Mouse (Mus musculus) liver, embryonic 13.5 days (tissue): ENCODE measurements around the gene Cfap100. TPM values are rescaled to one million over a fixed set of nuclear protein-coding genes. Genes with fewer than 3 reads are reported as not detected.
A peak's percentile ranks its signal among the peaks of the same experiment; 100 is the strongest.

Experiments
- ATAC-seq: fragments of 200-750 bp; cut with Nextera tagmentation; 2 replicates; pipeline ENCODE4 v1.8.0; 2017; ENCODE audit warnings: low read depth, mild to moderate bottlenecking, moderate number of reproducible peaks, moderate library complexity
- DNase-seq: peaks from one replicate; pipeline ENCODE4 v3.0.0; 2022
- H3K27ac ChIP-seq: fragments of 300-500 bp; sonication (generic); 2 replicates; pipeline ENCODE4 v1.5.1; 2015; ENCODE audit warnings: moderate library complexity, mild to moderate bottlenecking, inconsistent platforms
- H3K27me3 ChIP-seq: fragments of 300-500 bp; sonication (generic); 2 replicates; pipeline ENCODE4 v1.6.1; 2015; ENCODE audit warnings: mild to moderate bottlenecking, inconsistent platforms
- H3K36me3 ChIP-seq: fragments of 300-500 bp; sonication (generic); 2 replicates; pipeline ENCODE4 v1.6.1; 2015; ENCODE audit warnings: mild to moderate bottlenecking, inconsistent platforms
- H3K4me1 ChIP-seq: fragments of 300-500 bp; sonication (generic); replicated peaks from 2 replicates; pipeline ENCODE4 v1.6.1; 2015; ENCODE audit warnings: inconsistent platforms
- H3K4me2 ChIP-seq: fragments of 300-500 bp; sonication (generic); 2 replicates; pipeline ENCODE4 v1.6.1; 2015; ENCODE audit warnings: inconsistent platforms, mild to moderate bottlenecking, moderate library complexity
- H3K4me3 ChIP-seq: fragments of 300-500 bp; sonication (generic); replicated peaks from 2 replicates; pipeline ENCODE4 v1.5.1; 2015; ENCODE audit warnings: mild to moderate bottlenecking, inconsistent platforms
- H3K9ac ChIP-seq: fragments of 300-500 bp; sonication (generic); 2 replicates; pipeline ENCODE4 v1.6.1; 2015; ENCODE audit warnings: mild to moderate bottlenecking, inconsistent platforms
- H3K9me3 ChIP-seq: fragments of 300-500 bp; sonication (generic); replicated peaks from 2 replicates; pipeline ENCODE4 v1.6.1; 2016; ENCODE audit warnings: inconsistent platforms
- WGBS: fragments of 180-500 bp; shearing (Covaris S2); methylation state at CpG from one replicate; pipeline ENCODE4 v1.1.7; 2015; ENCODE audit not compliant: insufficient replicate concordance; 5-methylcytosine and 5-hydroxymethylcytosine counted together
- polyA plus RNA-seq: library from polyadenylated mRNA; unstranded; fragments of >200 nt; fragmentation: Nextera tagmentation; extraction: Ambion mirVana; gene quantifications from 2 replicates; pipeline ENCODE4 v1.2.1, GENCODE M21; 2015

The Cfap100 gene
- polyA plus RNA-seq, 1 experiment from 2014 or later: not detected

- WGBS: 58% methylated on average over 5 of the region's 5 CpGs
- H3K9ac ChIP-seq: no peak overlapping the region
- H3K9me3 ChIP-seq: no peaks in the 10 kb centered on the region
- H3K4me2 ChIP-seq: no peak overlapping the region
- H3K27me3 ChIP-seq: no peaks in the 10 kb centered on the region
- no peak overlapping the region for H3K4me3 ChIP-seq
- DNase-seq (no peak), ATAC-seq (no peak)
- no peaks in the 10 kb centered on the region for H3K4me1 ChIP-seq
- H3K27ac ChIP-seq: no peak overlapping the region
- H3K36me3 ChIP-seq: no peaks in the 10 kb centered on the region
Measured at GRCm38 (mm10) chr6:90453751-90454150, 25.2 kb upstream of the Cfap100 start.

DNA sequence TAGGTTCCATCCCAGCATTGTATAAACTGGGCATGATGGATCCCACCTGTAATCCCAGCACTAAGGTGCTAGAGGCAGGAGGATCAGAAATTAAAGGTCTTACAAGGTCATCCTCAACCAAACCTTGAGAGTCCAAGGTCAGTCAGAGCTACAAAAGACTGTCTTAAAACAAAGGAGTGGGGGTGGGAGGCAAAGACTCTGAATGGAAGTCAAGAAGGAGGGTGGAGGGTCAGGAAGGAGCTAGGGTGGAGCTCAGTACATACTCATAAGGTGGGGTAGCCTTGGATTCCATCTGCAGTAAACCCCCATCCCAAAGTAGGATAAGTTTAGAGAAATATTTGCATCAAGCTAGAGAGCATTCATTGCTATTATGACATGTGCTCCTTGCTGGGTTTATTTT is 24.0 kb upstream of the Cfap100 start:
- Histone ChIP-seq H3K4me1 (no peaks in the 10 kb centered on the region), H3K36me3 (no peaks in the 10 kb centered on the region), H3K27me3 (no peaks in the 10 kb centered on the region), H3K4me2 (no peak overlapping the region), H3K9me3 (no peaks in the 10 kb centered on the region), H3K9ac (no peak overlapping the region), H3K27ac (no peak overlapping the region), H3K4me3 (no peak overlapping the region)
- no peak for DNase-seq
- no peak for ATAC-seq

GRCm38 (mm10) chr6:90451512-90451911 is 22.9 kb upstream of the Cfap100 start:
- DNase-seq (no peak), ATAC-seq (no peak)
- H3K4me1 ChIP-seq: no peaks in the 10 kb centered on the region
- H3K36me3 ChIP-seq: no peaks in the 10 kb centered on the region
- 72% methylated on average over 5 of the region's 5 CpGs for WGBS
- H3K9me3 ChIP-seq: no peaks in the 10 kb centered on the region
- H3K27ac ChIP-seq: no peak overlapping the region
- no peak overlapping the region for H3K4me3 ChIP-seq
- H3K27me3 ChIP-seq: no peaks in the 10 kb centered on the region
- H3K4me2 ChIP-seq: no peak overlapping the region
- H3K9ac ChIP-seq: no peak overlapping the region

DNA sequence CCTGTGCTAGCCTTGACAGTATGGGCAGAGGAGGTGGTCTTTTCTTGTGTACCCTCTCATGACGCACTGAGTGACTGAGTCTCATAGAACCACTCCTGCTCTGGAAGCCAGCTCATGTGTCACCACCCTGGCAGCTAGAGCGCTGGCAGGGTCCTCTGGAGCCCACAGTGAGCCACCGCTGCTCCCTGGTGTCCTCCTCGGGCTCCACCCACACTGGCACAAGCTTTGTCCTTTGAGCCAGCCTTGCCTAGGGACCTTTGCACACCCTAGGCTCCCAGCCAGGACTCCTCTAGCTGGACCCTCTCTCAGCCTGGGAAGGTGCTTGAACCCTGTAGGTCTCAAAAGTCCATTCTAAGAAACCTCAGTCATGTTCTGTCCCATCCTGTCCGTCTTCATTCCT is 22.1 kb upstream of the Cfap100 start:
- no peak for ATAC-seq
- 50% methylated on average over 5 of the region's 5 CpGs for WGBS
- no peaks in the 10 kb centered on the region for H3K9me3 ChIP-seq
- no peak for DNase-seq
- no peak overlapping the region for H3K27ac ChIP-seq
- no peak overlapping the region for H3K4me2 ChIP-seq
- no peaks in the 10 kb centered on the region for H3K27me3 ChIP-seq
- H3K9ac ChIP-seq: no peak overlapping the region
- no peaks in the 10 kb centered on the region for H3K36me3 ChIP-seq
- H3K4me3 ChIP-seq: no peak overlapping the region
- H3K4me1 ChIP-seq: no peaks in the 10 kb centered on the region

GRCm38 (mm10) chr6:90450179-90450578 is 21.6 kb upstream of the Cfap100 start:
- ATAC-seq (no peak), DNase-seq (no peak)
- H3K9ac ChIP-seq: no peak overlapping the region
- no peaks in the 10 kb centered on the region for H3K27me3 ChIP-seq
- no peak overlapping the region for H3K27ac ChIP-seq
- H3K4me1 ChIP-seq: no peaks in the 10 kb centered on the region
- H3K4me2 ChIP-seq: no peak overlapping the region
- no peaks in the 10 kb centered on the region for H3K36me3 ChIP-seq
- 15% methylated on average over 7 of the region's 7 CpGs for WGBS
- H3K4me3 ChIP-seq: no peak overlapping the region
- H3K9me3 ChIP-seq: no peaks in the 10 kb centered on the region

DNA sequence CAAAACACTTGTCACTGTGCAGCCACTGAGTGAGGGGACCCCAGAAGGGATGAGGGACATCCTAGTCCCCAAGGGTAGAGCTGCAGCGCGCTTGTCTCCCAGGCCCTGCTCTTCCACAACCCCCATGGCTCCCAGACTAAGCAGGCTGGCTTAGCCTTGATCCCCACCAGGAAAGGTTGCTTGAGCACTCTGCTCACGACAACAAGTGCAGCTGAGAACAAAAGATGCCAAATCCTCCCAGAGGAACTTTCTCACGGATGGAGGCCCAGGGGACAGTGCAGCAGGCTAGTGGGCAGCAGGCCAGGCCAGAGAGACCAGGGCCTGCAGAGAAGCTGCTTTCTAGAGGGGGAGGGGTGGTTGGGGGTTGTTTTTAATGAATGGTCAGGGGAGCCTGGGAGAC is 18.3 kb upstream of the Cfap100 start:
- H3K9me3 ChIP-seq: no peaks in the 10 kb centered on the region
- no peak overlapping the region for H3K4me2 ChIP-seq
- H3K4me1 ChIP-seq: no peaks in the 10 kb centered on the region
- H3K36me3 ChIP-seq: no peaks in the 10 kb centered on the region
- no peak overlapping the region for H3K9ac ChIP-seq
- H3K27me3 ChIP-seq: no peaks in the 10 kb centered on the region
- no peak overlapping the region for H3K4me3 ChIP-seq
- WGBS: 52% methylated on average over 4 of the region's 4 CpGs
- DNase-seq: no peak
- ATAC-seq: no peak
- no peak overlapping the region for H3K27ac ChIP-seq

- Histone ChIP-seq H3K36me3 (no peaks in the 10 kb centered on the region), H3K27ac (no peak overlapping the region), H3K4me2 (no peak overlapping the region), H3K9me3 (no peaks in the 10 kb centered on the region), H3K27me3 (no peaks in the 10 kb centered on the region), H3K4me1 (no peaks in the 10 kb centered on the region), H3K4me3 (no peak overlapping the region), H3K9ac (no peak overlapping the region)
- no peak for ATAC-seq
- DNase-seq: no peak
- WGBS: 72% methylated on average over 3 of the region's 3 CpGs
Measured at GRCm38 (mm10) chr6:90437041-90437440, 8.4 kb upstream of the Cfap100 start.

DNA sequence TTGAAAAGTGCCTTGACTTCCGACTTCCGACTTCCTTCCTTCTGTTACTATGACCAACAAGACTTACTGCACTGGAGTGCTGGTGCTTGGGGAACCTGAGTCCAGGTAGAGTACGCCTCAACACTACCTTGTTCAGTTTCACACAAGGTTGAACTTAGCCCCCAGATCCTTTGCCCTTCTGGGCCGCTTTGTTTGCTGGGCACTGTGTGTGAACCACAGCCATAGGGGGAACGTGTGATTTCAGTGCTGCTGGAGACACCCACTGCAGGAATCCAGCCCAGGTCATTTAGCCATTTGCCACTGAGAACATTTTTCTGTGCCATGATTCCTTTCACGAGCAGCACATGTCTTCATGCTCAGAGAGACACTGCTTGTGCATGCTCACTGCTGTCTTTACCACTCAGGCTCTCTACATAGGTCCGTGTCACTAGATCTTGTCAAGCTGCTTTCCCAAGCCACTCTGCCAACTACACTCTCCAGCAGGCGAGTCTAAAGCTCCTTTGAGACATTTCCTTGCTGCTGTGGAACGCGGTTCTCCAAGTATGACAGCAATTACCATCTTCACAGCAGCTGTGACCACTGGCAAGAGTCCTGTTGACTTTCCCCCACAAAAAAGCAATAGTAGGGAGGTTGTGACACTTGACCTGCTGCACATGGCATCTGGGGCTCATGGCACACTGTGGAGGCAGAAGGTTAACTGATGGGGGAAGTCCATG is 7.8 kb upstream of the Cfap100 start:
- DNase-seq: no peak
- ATAC-seq: no peak

DNA sequence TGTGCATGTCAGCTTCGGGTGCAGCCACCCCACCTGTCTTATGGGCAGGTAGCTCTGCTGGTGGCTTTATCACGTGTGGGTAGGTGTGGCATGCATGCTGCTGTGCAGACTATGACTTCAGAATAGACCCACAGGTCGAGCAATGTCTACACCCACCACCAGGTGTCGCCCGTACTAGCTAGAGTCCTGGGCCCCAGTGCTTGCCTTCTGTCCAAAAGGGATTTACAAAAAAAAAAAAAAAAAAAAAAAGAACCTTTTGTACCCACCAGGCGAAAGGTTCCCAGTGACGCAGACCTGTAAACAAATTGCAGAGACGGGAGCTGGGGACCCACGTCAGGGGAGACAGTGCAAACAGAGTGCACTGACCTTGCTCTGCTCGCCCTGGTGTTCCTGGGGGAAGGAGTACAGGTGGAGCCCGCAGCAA is 6.6 kb upstream of the Cfap100 start:
- 16% methylated on average over 11 of the region's 11 CpGs for WGBS
- no peaks in the 10 kb centered on the region for H3K36me3 ChIP-seq
- no peak overlapping the region for H3K9ac ChIP-seq
- DNase-seq (peak; percentile 47), ATAC-seq (peak; percentile 80)
- no peaks in the 10 kb centered on the region for H3K4me1 ChIP-seq
- H3K9me3 ChIP-seq: no peaks in the 10 kb centered on the region
- H3K4me3 ChIP-seq: no peak overlapping the region
- no peak overlapping the region for H3K4me2 ChIP-seq
- H3K27ac ChIP-seq: 0 out of 2 replicates have a peak overlapping the region, but pooled peaks have one; percentile 55
- H3K27me3 ChIP-seq: no peaks in the 10 kb centered on the region

More for the DNA sequence above, 7.8 kb upstream of the Cfap100 start:
- Histone ChIP-seq H3K9me3 (no peaks in the 10 kb centered on the region), H3K4me1 (no peaks in the 10 kb centered on the region), H3K27me3 (no peaks in the 10 kb centered on the region), H3K27ac (no peak overlapping the region), H3K4me2 (no peak overlapping the region), H3K4me3 (no peak overlapping the region), H3K9ac (no peak overlapping the region), H3K36me3 (no peaks in the 10 kb centered on the region)
- WGBS: 62% methylated on average over 10 of the region's 10 CpGs

- H3K36me3 ChIP-seq: no peaks in the 10 kb centered on the region
- DNase-seq (no peak), ATAC-seq (peak; percentile 26; the same call in 1 of the 2 replicates)
- no peaks in the 10 kb centered on the region for H3K4me1 ChIP-seq
- no peak overlapping the region for H3K27ac ChIP-seq
- H3K9ac ChIP-seq: no peak overlapping the region
- no peak overlapping the region for H3K4me3 ChIP-seq
- H3K9me3 ChIP-seq: no peaks in the 10 kb centered on the region
- 47% methylated on average over 3 of the region's 3 CpGs for WGBS
- no peaks in the 10 kb centered on the region for H3K27me3 ChIP-seq
- H3K4me2 ChIP-seq: no peak overlapping the region
Measured at GRCm38 (mm10) chr6:90434687-90435086, 6.1 kb upstream of the Cfap100 start.

DNA sequence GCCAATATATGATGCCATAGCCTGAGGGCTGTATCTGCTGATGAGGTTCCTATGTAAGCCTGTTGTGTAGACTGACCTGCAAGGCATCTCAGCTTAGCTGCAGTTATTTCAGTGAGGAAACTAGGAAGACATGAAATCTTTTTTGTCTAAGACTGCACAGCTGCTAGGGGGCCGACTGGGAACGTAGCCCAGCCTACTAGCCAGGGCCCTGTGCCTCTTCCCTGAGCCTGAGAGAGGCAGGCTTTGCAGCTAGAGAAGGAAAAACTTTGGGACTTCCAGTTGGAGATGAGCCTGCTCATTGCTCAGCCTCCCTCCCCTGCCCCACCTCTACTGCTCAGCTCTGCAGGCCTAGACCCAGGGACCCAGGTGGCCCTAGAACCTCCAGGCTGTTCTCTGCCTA is 2.9 kb upstream of the Cfap100 start:
- no peak overlapping the region for H3K4me3 ChIP-seq
- no peaks in the 10 kb centered on the region for H3K9me3 ChIP-seq
- 42% methylated on average over 2 of the region's 2 CpGs for WGBS
- H3K27me3 ChIP-seq: peaks cover 22% of the 10 kb centered on the region
- peaks cover 7% of the 10 kb centered on the region for H3K4me1 ChIP-seq
- H3K4me2 ChIP-seq: no peak overlapping the region
- H3K27ac ChIP-seq: no peak overlapping the region
- no peak overlapping the region for H3K9ac ChIP-seq
- ATAC-seq (no peak), DNase-seq (no peak)
- no peaks in the 10 kb centered on the region for H3K36me3 ChIP-seq

DNA sequence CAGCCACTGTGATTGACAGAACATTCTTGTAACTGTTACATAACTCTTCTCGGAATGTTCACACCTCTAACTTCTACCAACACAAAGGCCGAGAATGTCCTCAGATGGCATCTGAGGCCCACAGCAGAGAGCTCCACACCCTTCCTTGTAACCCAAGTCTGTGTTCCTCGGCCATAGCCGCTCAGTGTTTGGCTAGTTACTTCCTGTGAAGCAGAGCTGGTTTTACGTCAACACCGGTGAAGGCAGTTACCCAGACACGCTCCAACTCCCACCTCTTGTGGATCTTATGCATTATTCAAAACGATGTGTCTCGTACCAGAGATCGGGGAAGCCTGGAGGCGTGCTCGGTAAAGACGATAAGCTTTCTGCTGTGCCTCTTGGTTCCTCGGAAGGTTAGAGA is 1.3 kb upstream of the Cfap100 start:
- Histone ChIP-seq H3K36me3 (no peaks in the 10 kb centered on the region), H3K4me3 (no peak overlapping the region), H3K27ac (no peak overlapping the region), H3K9me3 (no peaks in the 10 kb centered on the region), H3K4me2 (no peak overlapping the region), H3K4me1 (peaks cover 7% of the 10 kb centered on the region), H3K9ac (no peak overlapping the region), H3K27me3 (peaks cover 22% of the 10 kb centered on the region)
- ATAC-seq (no peak), DNase-seq (no peak)
- 66% methylated on average over 14 of the region's 14 CpGs for WGBS
